Mouse (Mus musculus) macrophage (primary cell): ENCODE results near the gene Plekhg4. TPM values are rescaled to one million over a fixed set of nuclear protein-coding genes. Genes with fewer than 3 reads are reported as not detected.
A peak's percentile ranks its signal among the peaks of the same experiment; 100 is the strongest.

Source experiments
- H3K27ac ChIP-seq: fragments of 350-480 bp; formaldehyde crosslinking; 2 replicates; pipeline ENCODE4 v1.9.0; 2021
- H3K36me3 ChIP-seq: fragments of 350-480 bp; formaldehyde crosslinking; 2 replicates; pipeline ENCODE4 v1.9.0; 2021; ENCODE audit errors: inconsistent target
- H3K4me3 ChIP-seq: fragments of 350-480 bp; formaldehyde crosslinking; 2 replicates; pipeline ENCODE4 v1.9.0; 2021; ENCODE audit errors: inconsistent target
- H3K79me2 ChIP-seq: fragments of 350-480 bp; formaldehyde crosslinking; 2 replicates; pipeline ENCODE4 v1.9.0; 2021; ENCODE audit errors: inconsistent target
- WGBS: methylation state at CpG from one replicate; pipeline ENCODE4 v1.1.7; 2026; ENCODE audit warnings: inconsistent platforms; ENCODE audit not compliant: missing documents; 5-methylcytosine and 5-hydroxymethylcytosine counted together
- polyA plus RNA-seq: library from polyadenylated mRNA; stranded (reverse); fragments of 250-400 nt; gene quantifications from 3 replicates; pipeline ENCODE4 v1.2.4, GENCODE M21; 2018; ENCODE audit warnings: inconsistent platforms

Plekhg4 gene
- polyA plus RNA-seq, 1 experiment from 2014 or later, result not detected

- Histone ChIP-seq H3K36me3 (no peaks in the 10 kb centered on the region), H3K4me3 (no peak overlapping the region), H3K79me2 (peaks cover 62% of the 10 kb centered on the region), H3K27ac (peak overlapping the region; percentile 79)
- 16% methylated on average over 6 of the region's 7 CpGs for WGBS
Measured at GRCm38 (mm10) chr8:105345061-105345975, 27.8 kb upstream of the Plekhg4 start.

- H3K27ac ChIP-seq, result peak overlapping the region; percentile 79
- peak overlapping the region; percentile 88 for H3K4me3 ChIP-seq
- 6% methylated on average over 34 of the region's 34 CpGs for WGBS
- no peaks in the 10 kb centered on the region for H3K36me3 ChIP-seq
- peaks cover 49% of the 10 kb centered on the region for H3K79me2 ChIP-seq
Measured at GRCm38 (mm10) chr8:105346611-105347427, 26.3 kb upstream of the Plekhg4 start.

- Histone ChIP-seq H3K4me3 (peak within 1 kb of the TSS; percentile 88), H3K79me2 (peaks cover 41% of the 10 kb centered on the region), H3K36me3 (no peaks in the 10 kb centered on the region), H3K27ac (peak within 1 kb of the TSS; percentile 79)
- under 1% methylated on average over 53 of the region's 53 CpGs for WGBS
Measured at GRCm38 (mm10) chr8:105347428-105348221, 25.4 kb upstream of the Plekhg4 start, which contains the start of gene Fhod1. Fhod1 (minus strand) TSS chr8:105347953.

GRCm38 (mm10) chr8:105348450-105349095 lies 24.5 kb upstream of the Plekhg4 start, which contains the start of gene Slc9a5:
Slc9a5 (plus strand) TSS chr8:105348843.
- no peaks in the 10 kb centered on the region for H3K36me3 ChIP-seq
- WGBS, result 1% methylated on average over 34 of the region's 34 CpGs
- H3K4me3 ChIP-seq, result peak within 1 kb of the TSS; percentile 88
- peak within 1 kb of the TSS; percentile 79 for H3K27ac ChIP-seq
- H3K79me2 ChIP-seq, result peaks cover 32% of the 10 kb centered on the region

GRCm38 (mm10) chr8:105349096-105349771 lies 23.8 kb upstream of the Plekhg4 start:
- Histone ChIP-seq H3K79me2 (peaks cover 25% of the 10 kb centered on the region), H3K36me3 (no peaks in the 10 kb centered on the region), H3K4me3 (peak overlapping the region; percentile 50), H3K27ac (no peak overlapping the region)
- 3% methylated on average over 42 of the region's 48 CpGs for WGBS

- H3K4me3 ChIP-seq, result no peak overlapping the region
- WGBS, result 88% methylated on average over 7 of the region's 7 CpGs
- H3K79me2 ChIP-seq, result peaks cover 18% of the 10 kb centered on the region
- H3K36me3 ChIP-seq, result no peaks in the 10 kb centered on the region
- H3K27ac ChIP-seq, result no peak overlapping the region
Measured at GRCm38 (mm10) chr8:105350186-105350585, 22.9 kb upstream of the Plekhg4 start.

- no peaks in the 10 kb centered on the region for H3K36me3 ChIP-seq
- WGBS, result 95% methylated on average over 8 of the region's 8 CpGs
- H3K27ac ChIP-seq, result no peak overlapping the region
- H3K4me3 ChIP-seq, result no peak overlapping the region
- H3K79me2 ChIP-seq, result no peaks in the 10 kb centered on the region
Measured at GRCm38 (mm10) chr8:105353583-105354135, 19.4 kb upstream of the Plekhg4 start.

- H3K79me2 ChIP-seq, result no peaks in the 10 kb centered on the region
- H3K36me3 ChIP-seq, result no peaks in the 10 kb centered on the region
- WGBS, result 97% methylated on average over 4 of the region's 4 CpGs
- no peak overlapping the region for H3K4me3 ChIP-seq
- H3K27ac ChIP-seq, result no peak overlapping the region
Measured at GRCm38 (mm10) chr8:105354549-105354948, 18.5 kb upstream of the Plekhg4 start.

GRCm38 (mm10) chr8:105355179-105356024 lies 17.7 kb upstream of the Plekhg4 start:
- no peaks in the 10 kb centered on the region for H3K36me3 ChIP-seq
- H3K4me3 ChIP-seq, result no peak overlapping the region
- WGBS, result 75% methylated on average over 26 of the region's 26 CpGs
- no peaks in the 10 kb centered on the region for H3K79me2 ChIP-seq
- no peak overlapping the region for H3K27ac ChIP-seq

GRCm38 (mm10) chr8:105356681-105357080 lies 16.4 kb upstream of the Plekhg4 start:
- 89% methylated on average over 14 of the region's 14 CpGs for WGBS
- Histone ChIP-seq H3K36me3 (no peaks in the 10 kb centered on the region), H3K4me3 (no peak overlapping the region), H3K79me2 (no peaks in the 10 kb centered on the region), H3K27ac (no peak overlapping the region)

- Histone ChIP-seq H3K27ac (no peak overlapping the region), H3K4me3 (no peak overlapping the region), H3K79me2 (no peaks in the 10 kb centered on the region), H3K36me3 (no peaks in the 10 kb centered on the region)
- WGBS, result 92% methylated on average over 15 of the region's 15 CpGs
Measured at GRCm38 (mm10) chr8:105359208-105359607, 13.9 kb upstream of the Plekhg4 start.

GRCm38 (mm10) chr8:105359646-105360045 lies 13.4 kb upstream of the Plekhg4 start:
- no peak overlapping the region for H3K27ac ChIP-seq
- no peak overlapping the region for H3K4me3 ChIP-seq
- H3K79me2 ChIP-seq, result no peaks in the 10 kb centered on the region
- H3K36me3 ChIP-seq, result no peaks in the 10 kb centered on the region
- 78% methylated on average over 4 of the region's 4 CpGs for WGBS
